Mouse (Mus musculus) mouse trophoblast stem cell (cell line): ENCODE results near the gene Tex48.

Experiments
- in situ Hi-C, 2 experiments: fragments of 300-500 bp; cut with MseI, MboI; formaldehyde crosslinking; loops; 2 replicates in 1 of 2; 3 replicates in 1 of 2; pipeline ENCODE4 v1.15.1; 2025

Tex48 gene

GRCm38 (mm10) chr4:63594459-63595110 lies 27.6 kb downstream of the Tex48 start:
- in situ Hi-C loops: no loop called here

- in situ Hi-C loops: no loop called here
Measured at GRCm38 (mm10) chr4:63590538-63590937, 31.7 kb downstream of the Tex48 start.

- in situ Hi-C loops: no loop called here
Measured at GRCm38 (mm10) chr4:63589987-63590386, 32.2 kb downstream of the Tex48 start.

GRCm38 (mm10) chr4:63586240-63586639 lies 36.0 kb downstream of the Tex48 start:
- in situ Hi-C loops: no loop called here

GRCm38 (mm10) chr4:63585216-63585615 lies 37.0 kb downstream of the Tex48 start:
- in situ Hi-C loops: no loop called here

GRCm38 (mm10) chr4:63582580-63582979 lies 39.6 kb downstream of the Tex48 start:
- in situ Hi-C loops: no loop called here

- in situ Hi-C loops: no loop called here
Measured at GRCm38 (mm10) chr4:63580078-63580477, 42.1 kb downstream of the Tex48 start.

GRCm38 (mm10) chr4:63579649-63580048 lies 42.6 kb downstream of the Tex48 start:
- in situ Hi-C loops: no loop called here

GRCm38 (mm10) chr4:63572621-63573020 lies 49.6 kb downstream of the Tex48 start:
- in situ Hi-C loops: no loop called here

GRCm38 (mm10) chr4:63570208-63570781 lies 51.9 kb downstream of the Tex48 start:
- in situ Hi-C loops: no loop called here

GRCm38 (mm10) chr4:63569322-63569721 lies 52.9 kb downstream of the Tex48 start:
- in situ Hi-C loops: no loop called here

- in situ Hi-C loops: no loop called here
Measured at GRCm38 (mm10) chr4:63567712-63568390, 54.4 kb downstream of the Tex48 start.

GRCm38 (mm10) chr4:63562742-63563141 lies 59.5 kb downstream of the Tex48 start:
- in situ Hi-C loops: no loop called here

- in situ Hi-C loops: no loop called here
Measured at GRCm38 (mm10) chr4:63561861-63562675, 60.2 kb downstream of the Tex48 start.

GRCm38 (mm10) chr4:63560079-63560478 lies 62.1 kb downstream of the Tex48 start:
- in situ Hi-C loops: no loop called here

GRCm38 (mm10) chr4:63559127-63559697 lies 63.0 kb downstream of the Tex48 start:
- in situ Hi-C loops: no loop called here

- in situ Hi-C loops: no loop called here
Measured at GRCm38 (mm10) chr4:63558407-63559081, 63.7 kb downstream of the Tex48 start, which contains the start of gene Tmem268. Tmem268 (plus strand) TSS chr4:63558781.

GRCm38 (mm10) chr4:63557124-63558059 lies 64.8 kb downstream of the Tex48 start:
- in situ Hi-C loops: no loop called here
